Mouse (Mus musculus) heart, postnatal 0 days (tissue): ENCODE results near the gene Strn. TPM values are rescaled to one million over a fixed set of nuclear protein-coding genes. Genes with fewer than 3 reads are reported as not detected.
A peak's percentile ranks its signal among the peaks of the same experiment; 100 is the strongest.

Experiments
- ATAC-seq: fragments of 200-750 bp; cut with Nextera tagmentation; 2 replicates; pipeline ENCODE4 v1.8.0; 2017; ENCODE audit warnings: low read depth, moderate number of reproducible peaks, moderate library complexity; ENCODE audit not compliant: insufficient read depth
- DNase-seq: peaks from one replicate; pipeline ENCODE4 v3.0.0-alpha.2; 2016; ENCODE audit warnings: low spot score
- H3K27ac ChIP-seq: fragments of 300-500 bp; sonication (generic); 2 replicates; pipeline ENCODE4 v1.5.1; 2014; ENCODE audit warnings: low read depth, mild to moderate bottlenecking
- H3K27me3 ChIP-seq: fragments of 300-500 bp; sonication (generic); 2 replicates; pipeline ENCODE4 v1.6.1; 2014; ENCODE audit warnings: low read length, mixed read lengths; ENCODE audit not compliant: control insufficient read depth, insufficient read depth
- H3K36me3 ChIP-seq: fragments of 300-500 bp; sonication (generic); replicated peaks from 2 replicates; pipeline ENCODE4 v1.6.1; 2014; ENCODE audit warnings: low read length, mixed read lengths; ENCODE audit not compliant: control insufficient read depth, insufficient read depth
- H3K4me1 ChIP-seq: fragments of 300-500 bp; sonication (generic); 2 replicates; pipeline ENCODE4 v1.6.1; 2014; ENCODE audit warnings: antibody characterized with exemption; ENCODE audit not compliant: control insufficient read depth, insufficient read depth
- H3K4me2 ChIP-seq: fragments of 300-500 bp; sonication (generic); 2 replicates; pipeline ENCODE4 v1.6.1; 2014; ENCODE audit warnings: low read depth, mild to moderate bottlenecking, low read length, moderate library complexity
- H3K4me3 ChIP-seq: fragments of 300-500 bp; sonication (generic); 2 replicates; pipeline ENCODE4 v1.5.1; 2014; ENCODE audit warnings: low read depth, low read length
- H3K9ac ChIP-seq: fragments of 300-500 bp; sonication (generic); replicated peaks from 2 replicates; pipeline ENCODE4 v1.6.1; 2014; ENCODE audit warnings: low read depth, low read length, mixed read lengths
- H3K9me3 ChIP-seq: fragments of 300-500 bp; sonication (generic); replicated peaks from 2 replicates; pipeline ENCODE4 v1.6.1; 2016; ENCODE audit warnings: low read length; ENCODE audit not compliant: control insufficient read depth
- CTCF ChIP-seq: IDR thresholded peaks from 2 replicates; pipeline ENCODE4 v1.5.1; 2016; ENCODE audit warnings: antibody characterized with exemption, control low read depth, low read depth
- EP300 ChIP-seq: IDR thresholded peaks from 2 replicates; pipeline ENCODE4 v1.6.1; 2016; ENCODE audit warnings: antibody characterized with exemption, low read depth
- WGBS: fragments of 180-500 bp; shearing (Covaris S2); extraction: QIAGEN DNeasy Blood & Tissue Kit; methylation state at CpG from one replicate; pipeline ENCODE4 v1.1.7; 2014; 5-methylcytosine and 5-hydroxymethylcytosine counted together
- polyA plus RNA-seq: library from polyadenylated mRNA; unstranded; fragments of >200 nt; fragmentation: Nextera tagmentation; extraction: Ambion mirVana; gene quantifications from 2 replicates; pipeline ENCODE4 v1.2.1, GENCODE M21; 2015
- total RNA-seq: library from RNA; depleted of rRNA; stranded (reverse); fragments of >200 nt; gene quantifications from 2 replicates; pipeline ENCODE4 v1.2.3, GENCODE M21; 2014; ENCODE audit warnings: low replicate concordance; rRNA removed

Gene Strn
- total and polyA plus RNA-seq, 2 experiments from 2014 or later, result 8.0 to 29.1 TPM

- ATAC-seq, result no peak
- 66% methylated on average over 6 of the region's 6 CpGs for WGBS
- DNase-seq, result peak; percentile 34
- Histone ChIP-seq H3K4me3 (no peak overlapping the region), H3K27me3 (no peaks in the 10 kb centered on the region), H3K9me3 (no peaks in the 10 kb centered on the region), H3K36me3 (no peaks in the 10 kb centered on the region), H3K4me1 (no peaks in the 10 kb centered on the region), H3K9ac (no peak overlapping the region), H3K27ac (no peak overlapping the region), H3K4me2 (no peak overlapping the region)
- TF ChIP-seq EP300 (no peak), CTCF (peak; percentile 80)
These were observed 132.6 kb downstream of the Strn start for GRCm38 (mm10) chr17:78604431-78604830.

DNA sequence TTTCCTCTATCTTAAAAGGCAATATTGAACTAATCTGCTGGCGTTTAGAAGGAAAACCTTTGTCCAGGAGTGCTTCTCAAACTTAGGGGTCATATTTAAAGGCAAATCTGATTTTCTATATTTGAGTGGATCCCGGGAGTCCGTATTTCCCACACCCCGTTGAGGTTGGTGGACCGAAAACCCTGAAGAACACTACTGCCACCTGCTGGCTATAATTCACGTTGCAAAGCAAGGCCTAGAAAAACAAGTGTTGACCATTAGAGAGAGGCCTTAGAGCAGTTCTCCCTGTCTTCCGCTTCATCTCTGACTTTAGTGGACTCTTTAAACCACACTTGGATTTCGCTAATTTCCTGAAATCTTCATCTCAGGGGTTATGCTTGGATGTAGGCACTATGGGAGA is 133.1 kb downstream of the Strn start:
- 19% methylated on average over 8 of the region's 8 CpGs for WGBS
- ATAC-seq (peak; percentile 72; the same call in 1 of the 2 replicates), DNase-seq (peak; percentile 74)
- Histone ChIP-seq H3K9me3 (no peaks in the 10 kb centered on the region), H3K4me2 (peak overlapping the region; percentile 29; the same call in 1 of the 2 replicates), H3K27me3 (no peaks in the 10 kb centered on the region), H3K27ac (no peak overlapping the region), H3K4me3 (no peak overlapping the region), H3K9ac (no peak overlapping the region), H3K4me1 (no peaks in the 10 kb centered on the region), H3K36me3 (no peaks in the 10 kb centered on the region)
- no peak for TF ChIP-seq EP300
- TF ChIP-seq CTCF, result peak; percentile 94

GRCm38 (mm10) chr17:78602316-78602715 is 134.7 kb downstream of the Strn start:
- Histone ChIP-seq H3K4me2 (no peak overlapping the region), H3K9ac (no peak overlapping the region), H3K27me3 (no peaks in the 10 kb centered on the region), H3K27ac (no peak overlapping the region), H3K4me3 (no peak overlapping the region), H3K9me3 (no peaks in the 10 kb centered on the region), H3K4me1 (no peaks in the 10 kb centered on the region), H3K36me3 (no peaks in the 10 kb centered on the region)
- 83% methylated on average over 14 of the region's 14 CpGs for WGBS
- no peak for DNase-seq
- ATAC-seq, result no peak
- no peak for TF ChIP-seq CTCF
- no peak for TF ChIP-seq EP300

GRCm38 (mm10) chr17:78601601-78602000 is 135.4 kb downstream of the Strn start:
- DNase-seq (no peak), ATAC-seq (no peak)
- H3K4me1 ChIP-seq, result no peaks in the 10 kb centered on the region
- H3K9ac ChIP-seq, result no peak overlapping the region
- H3K36me3 ChIP-seq, result no peaks in the 10 kb centered on the region
- H3K4me3 ChIP-seq, result no peak overlapping the region
- H3K27me3 ChIP-seq, result no peaks in the 10 kb centered on the region
- H3K9me3 ChIP-seq, result no peaks in the 10 kb centered on the region
- H3K27ac ChIP-seq, result no peak overlapping the region
- 85% methylated on average over 12 of the region's 12 CpGs for WGBS
- no peak overlapping the region for H3K4me2 ChIP-seq
- no peak for TF ChIP-seq CTCF
- no peak for TF ChIP-seq EP300

- 64% methylated on average over 6 of the region's 6 CpGs for WGBS
- Histone ChIP-seq H3K27ac (no peak overlapping the region), H3K4me1 (no peaks in the 10 kb centered on the region), H3K4me2 (no peak overlapping the region), H3K36me3 (no peaks in the 10 kb centered on the region), H3K4me3 (no peak overlapping the region), H3K9ac (no peak overlapping the region), H3K27me3 (no peaks in the 10 kb centered on the region), H3K9me3 (no peaks in the 10 kb centered on the region)
- ATAC-seq (no peak), DNase-seq (no peak)
- no peak for TF ChIP-seq CTCF
- TF ChIP-seq EP300, result no peak
These were observed 136.0 kb downstream of the Strn start for GRCm38 (mm10) chr17:78601042-78601441.

Other genes starting within 250 kb of the Strn start
- 0.80 TPM in 1 of 2 replicates, not detected in the other for gene Vit, start 229.1 kb downstream of the Strn start, total RNA-seq
- 0.61 and 0.69 TPM in 2 replicates for gene Vit, start 229.1 kb downstream of the Strn start, polyA plus RNA-seq
- 38.6 and 56.7 TPM in 2 replicates for gene Heatr5b, start 98.2 kb upstream of the Strn start, total RNA-seq
- 13.8 and 16.3 TPM in 2 replicates for gene Heatr5b, start 98.2 kb upstream of the Strn start, polyA plus RNA-seq
- 3.8 and 4.6 TPM in 2 replicates for gene Gpatch11, start 98.4 kb upstream of the Strn start, total RNA-seq
- 43.7 and 45.0 TPM in 2 replicates for gene Gpatch11, start 98.4 kb upstream of the Strn start, polyA plus RNA-seq
- gene Eif2ak2, start 145.4 kb upstream of the Strn start, total RNA-seq, result 4.7 and 15.6 TPM in 2 replicates
- 7.4 and 11.6 TPM in 2 replicates for gene Eif2ak2, start 145.4 kb upstream of the Strn start, polyA plus RNA-seq
- gene Sult6b1, start 169.8 kb upstream of the Strn start, total RNA-seq, result not detected in 2 replicates
- 0.14 TPM in 1 of 2 replicates, not detected in the other for gene Sult6b1, start 169.8 kb upstream of the Strn start, polyA plus RNA-seq
- 21.4 and 56.7 TPM in 2 replicates for gene Cebpzos, start 179.3 kb upstream of the Strn start, total RNA-seq
- gene Cebpzos, start 179.3 kb upstream of the Strn start, polyA plus RNA-seq, result 134 and 145 TPM in 2 replicates
- 6.1 and 9.4 TPM in 2 replicates for gene Cebpz, start 199.9 kb upstream of the Strn start, total RNA-seq
- gene Cebpz, start 199.9 kb upstream of the Strn start, polyA plus RNA-seq, result 27.9 and 28.4 TPM in 2 replicates
- 21.5 and 31.8 TPM in 2 replicates for gene Ndufaf7, start 199.9 kb upstream of the Strn start, total RNA-seq
- gene Ndufaf7, start 199.9 kb upstream of the Strn start, polyA plus RNA-seq, result 60.7 and 61.6 TPM in 2 replicates